Mouse (Mus musculus): ENCODE measurements around the gene Plcd1.

Gene Plcd1

DNA sequence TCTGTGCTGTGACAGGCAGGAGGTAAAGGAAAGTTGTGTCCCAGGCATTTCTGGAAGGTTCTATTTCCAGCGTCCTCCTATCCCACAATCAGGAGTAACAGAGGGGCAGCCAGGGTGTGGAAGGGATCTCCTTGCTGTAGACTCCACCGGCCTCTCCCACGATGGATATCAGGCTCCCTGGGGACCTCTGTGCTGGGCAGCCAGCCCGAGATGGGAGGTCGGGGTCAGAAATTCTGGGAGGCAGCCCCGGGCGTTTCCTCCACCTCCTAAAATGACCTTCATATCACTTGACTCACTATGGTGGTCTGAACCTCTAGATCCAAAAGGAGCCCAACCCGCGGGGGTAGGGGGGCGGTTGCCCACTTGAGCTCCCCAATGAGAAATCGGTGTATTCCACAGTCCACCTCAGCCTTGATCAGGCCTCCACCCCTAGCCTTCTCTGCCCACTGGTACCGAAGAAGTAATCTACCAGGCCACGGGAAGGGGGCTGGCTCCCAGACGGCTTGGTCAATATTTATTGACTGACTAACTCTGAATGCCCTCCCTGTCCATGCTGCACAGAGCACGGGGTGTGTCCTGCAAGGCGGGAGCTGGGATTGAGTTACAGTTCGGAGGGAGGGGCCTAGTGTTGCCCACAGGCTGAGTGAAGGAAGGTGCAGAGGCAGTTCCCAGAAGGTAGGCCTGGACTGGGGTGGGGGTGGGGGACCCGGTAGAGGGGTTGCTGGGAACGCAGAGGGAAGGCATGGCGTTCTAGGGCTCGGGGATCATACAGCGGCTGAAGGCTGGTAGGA is 41.0 kb downstream of the Plcd1 start, which contains the start of gene Vill:
Gene Vill (plus strand): TSS at position 625 of the 791 bp plus-strand sequence.
- DNase-seq: peak; percentile 77

DNA sequence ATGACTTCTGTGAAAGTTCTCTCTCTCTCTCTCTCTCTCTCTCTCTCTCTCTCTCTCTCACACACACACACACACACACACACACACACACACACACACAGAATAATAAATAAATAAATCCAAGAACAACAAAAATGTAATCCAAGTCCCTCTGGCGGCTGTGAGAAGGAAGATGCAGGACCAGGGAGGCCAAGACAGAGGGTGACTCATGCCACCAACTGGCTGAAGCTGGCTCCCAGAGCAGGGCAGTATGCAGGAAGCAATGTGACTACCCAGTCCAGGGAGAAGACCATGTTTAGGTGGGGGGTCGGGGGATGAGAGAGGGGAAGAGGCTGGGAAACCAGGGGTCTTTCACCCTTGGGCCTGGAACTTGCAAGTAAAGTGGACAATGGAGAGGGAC is 42.1 kb downstream of the Plcd1 start:
- DNase-seq: peak; percentile 35

DNA sequence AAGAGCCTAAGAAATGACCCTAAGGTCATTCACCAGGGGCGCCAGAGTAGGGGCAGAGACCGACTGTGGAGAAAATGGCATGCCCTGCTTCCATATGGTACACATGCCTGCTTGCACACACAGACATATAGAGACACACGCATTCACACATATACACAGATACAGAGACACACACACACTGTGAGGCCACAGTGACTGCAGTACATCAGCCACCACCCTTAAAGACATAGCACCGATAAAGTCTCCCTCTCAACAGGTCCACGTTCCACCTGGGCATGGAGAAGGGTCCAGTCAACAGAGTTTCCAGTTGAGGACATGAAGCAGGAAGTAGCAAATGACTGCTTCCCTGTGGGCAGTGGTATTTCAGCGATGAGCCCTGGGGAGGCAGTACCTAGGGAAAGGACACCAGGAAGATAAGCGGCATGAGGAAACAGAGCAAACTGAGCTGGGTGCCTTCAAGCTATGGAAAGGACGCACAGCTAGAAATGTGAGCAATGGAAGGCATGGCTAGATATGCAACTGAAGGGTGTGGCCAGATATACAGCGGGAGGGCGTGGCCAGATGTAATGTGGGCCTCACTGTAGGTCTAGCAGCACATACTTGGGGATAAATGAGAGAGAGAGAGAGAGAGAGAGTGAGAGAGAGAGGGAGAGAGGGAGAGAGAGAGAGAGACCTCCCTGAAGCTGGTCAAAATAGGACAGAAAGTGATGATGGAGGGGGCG is 45.0 kb downstream of the Plcd1 start:
- no peak for DNase-seq

DNA sequence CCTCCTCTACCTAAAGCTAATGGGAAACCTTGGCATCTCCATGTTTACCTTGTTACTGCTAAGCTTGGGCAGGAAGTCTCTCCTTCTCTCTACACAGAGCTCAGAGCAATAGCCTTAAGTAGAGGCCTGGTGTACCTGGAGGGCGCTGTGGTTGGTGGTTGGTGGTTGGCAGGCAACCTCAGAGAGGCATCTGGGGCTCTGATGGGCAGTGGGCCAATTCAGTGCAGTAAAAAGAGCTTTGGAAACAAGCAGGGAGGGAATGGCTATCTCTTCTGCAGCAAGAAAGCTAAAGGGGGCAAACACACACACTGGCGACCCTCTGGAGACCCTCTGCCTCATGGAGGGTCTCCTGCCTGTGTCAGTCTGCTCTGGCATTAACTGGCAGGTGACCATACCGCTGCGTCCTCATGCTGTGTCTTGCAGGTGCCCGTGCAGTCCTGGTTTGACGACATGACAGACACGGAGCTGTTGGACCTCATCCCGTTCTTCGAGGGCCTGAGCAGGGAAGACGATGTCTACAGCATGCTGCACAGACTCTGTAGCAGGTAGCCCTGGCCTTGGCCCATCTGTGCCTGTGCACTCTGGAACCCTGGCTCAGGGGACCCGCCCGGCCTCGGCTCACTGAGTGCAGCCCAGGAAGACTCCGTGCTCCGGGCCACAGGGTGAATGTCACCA is 53.1 kb downstream of the Plcd1 start:
- no peak for DNase-seq

DNA sequence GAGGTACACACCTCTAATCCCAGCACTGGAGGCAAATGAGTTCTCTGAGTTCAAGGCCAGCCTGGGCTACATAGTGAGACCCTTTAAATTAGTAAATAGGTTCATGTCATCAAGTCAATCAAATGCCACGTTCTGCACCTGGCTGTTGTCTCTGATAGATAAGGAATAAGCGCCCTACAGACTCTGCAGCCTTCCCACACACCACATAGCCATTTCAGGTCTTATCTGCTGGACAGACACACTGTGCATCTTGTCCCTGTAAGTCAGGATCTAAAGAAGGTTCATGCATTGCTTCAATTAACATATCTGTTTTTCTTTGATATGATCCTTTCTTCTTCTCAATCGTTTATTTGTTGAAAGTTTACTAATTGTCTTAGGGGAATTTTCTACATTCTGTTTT is 54.7 kb downstream of the Plcd1 start:
- no peak for DNase-seq

DNA sequence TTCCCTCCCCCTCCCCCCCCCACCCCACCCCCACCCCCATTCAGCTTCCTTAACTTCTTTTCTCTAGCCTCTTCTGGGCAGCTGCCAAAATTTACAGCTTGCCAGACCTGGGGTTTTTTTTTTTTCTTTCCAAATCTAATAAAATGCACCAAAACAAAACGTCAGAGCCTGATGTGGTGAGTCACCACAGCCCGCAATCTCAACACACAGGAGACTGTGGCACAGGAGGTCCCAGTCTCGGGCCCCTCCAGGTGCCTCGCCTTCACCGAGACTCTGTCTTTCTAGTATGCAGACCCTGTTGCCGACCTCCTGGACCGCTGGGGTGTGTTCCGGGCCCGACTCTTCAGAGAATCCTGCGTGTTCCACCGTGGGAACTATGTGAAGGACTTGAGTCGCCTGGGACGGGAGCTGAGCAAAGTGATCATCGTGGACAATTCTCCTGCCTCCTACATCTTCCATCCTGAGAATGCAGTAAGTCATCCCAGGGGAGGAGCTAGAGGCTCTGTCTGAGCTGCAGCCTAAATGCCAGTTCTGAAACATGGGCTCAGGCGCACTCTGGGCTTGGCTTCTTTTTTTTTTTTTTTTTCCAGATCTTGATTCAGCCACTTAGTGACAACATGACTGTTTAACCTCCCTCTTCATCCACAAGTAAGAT is 56.1 kb downstream of the Plcd1 start:
- DNase-seq: no peak

DNA sequence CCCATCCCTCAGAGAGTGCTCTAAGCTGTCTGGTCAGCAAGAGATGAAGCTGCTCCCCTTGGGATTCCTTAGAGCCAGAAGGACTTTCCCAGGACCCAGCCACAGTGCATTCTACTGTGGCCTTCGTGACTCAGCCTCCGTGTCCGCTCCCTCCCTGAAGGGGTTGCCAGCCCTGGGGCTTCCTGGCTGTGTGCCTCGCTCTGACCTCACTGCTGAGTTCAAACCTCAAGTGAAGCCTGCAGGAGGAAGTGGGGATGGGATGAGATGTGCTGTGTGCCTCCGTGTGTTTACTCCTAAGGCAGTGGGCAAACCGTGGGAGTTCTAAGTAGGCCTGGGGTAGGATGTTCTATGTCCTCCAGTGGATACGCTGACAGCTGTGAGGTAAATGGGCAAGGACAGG is 57.5 kb downstream of the Plcd1 start:
- DNase-seq: peak; percentile 68

DNA sequence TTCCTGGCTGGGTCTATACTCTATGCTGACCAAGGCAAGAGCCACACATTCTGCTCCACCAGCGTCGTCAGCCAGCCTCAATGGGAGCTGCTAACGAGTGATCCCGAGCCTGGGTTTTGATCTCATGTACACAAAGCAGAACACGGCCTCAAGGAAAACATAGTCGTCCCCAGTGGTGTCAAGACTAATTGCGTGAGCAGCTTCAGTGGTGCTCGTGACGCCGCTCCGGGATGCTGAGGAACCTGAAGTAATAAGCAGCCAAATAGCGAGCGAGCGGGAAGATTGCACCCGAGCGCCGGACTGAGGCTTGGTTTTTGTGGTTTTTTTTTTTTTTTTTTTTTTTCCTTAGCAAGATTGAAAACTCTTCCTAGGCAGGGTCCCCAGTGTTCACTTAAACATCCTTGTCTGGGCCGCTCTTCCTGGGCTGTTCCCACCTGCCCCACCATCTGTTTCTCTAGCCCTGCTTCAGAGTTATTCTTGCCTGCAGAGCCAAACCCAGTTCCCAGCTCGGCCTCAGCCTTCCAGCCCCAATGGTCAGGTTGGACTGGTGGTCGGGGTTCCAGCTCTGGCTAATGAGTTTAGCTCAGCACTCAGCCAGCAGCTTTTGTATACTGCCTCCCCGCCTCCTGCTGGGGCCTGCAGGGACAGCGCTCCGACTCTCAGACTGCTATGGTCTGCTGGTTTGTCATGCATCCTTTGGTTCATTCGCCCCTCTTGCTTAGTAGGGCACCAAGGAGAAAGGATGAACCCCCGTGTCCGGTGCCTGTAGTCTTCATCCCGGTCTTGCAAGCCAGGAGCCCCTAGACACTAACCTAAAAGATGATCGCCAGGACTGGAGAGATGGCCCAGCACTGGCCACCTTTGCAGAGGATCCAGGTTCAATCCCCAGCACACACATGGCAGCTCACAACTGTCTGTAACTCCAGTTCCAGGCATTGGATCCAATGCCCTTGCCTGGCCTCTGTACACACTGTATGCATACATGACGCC is 58.3 kb downstream of the Plcd1 start:
- no peak for DNase-seq

DNA sequence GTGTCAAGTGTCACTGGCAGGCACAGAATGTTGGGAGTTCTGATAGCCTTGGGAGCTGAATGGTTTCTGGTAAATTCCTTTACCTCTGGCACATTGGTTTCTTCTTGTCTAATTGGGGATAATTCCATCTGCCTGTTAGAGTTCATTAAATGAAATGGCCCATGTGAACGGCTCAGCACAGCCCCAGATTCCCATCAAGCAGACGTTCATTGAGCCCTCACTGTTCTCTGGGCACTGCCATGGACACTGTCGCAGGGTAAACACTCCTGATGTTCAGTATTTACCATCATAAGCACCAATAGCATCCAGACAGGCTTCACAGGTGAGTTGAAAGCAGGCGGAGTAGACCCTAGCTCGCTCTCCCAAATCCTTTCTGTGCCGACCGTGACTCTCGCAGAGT is 59.2 kb downstream of the Plcd1 start:
- no peak for DNase-seq

DNA sequence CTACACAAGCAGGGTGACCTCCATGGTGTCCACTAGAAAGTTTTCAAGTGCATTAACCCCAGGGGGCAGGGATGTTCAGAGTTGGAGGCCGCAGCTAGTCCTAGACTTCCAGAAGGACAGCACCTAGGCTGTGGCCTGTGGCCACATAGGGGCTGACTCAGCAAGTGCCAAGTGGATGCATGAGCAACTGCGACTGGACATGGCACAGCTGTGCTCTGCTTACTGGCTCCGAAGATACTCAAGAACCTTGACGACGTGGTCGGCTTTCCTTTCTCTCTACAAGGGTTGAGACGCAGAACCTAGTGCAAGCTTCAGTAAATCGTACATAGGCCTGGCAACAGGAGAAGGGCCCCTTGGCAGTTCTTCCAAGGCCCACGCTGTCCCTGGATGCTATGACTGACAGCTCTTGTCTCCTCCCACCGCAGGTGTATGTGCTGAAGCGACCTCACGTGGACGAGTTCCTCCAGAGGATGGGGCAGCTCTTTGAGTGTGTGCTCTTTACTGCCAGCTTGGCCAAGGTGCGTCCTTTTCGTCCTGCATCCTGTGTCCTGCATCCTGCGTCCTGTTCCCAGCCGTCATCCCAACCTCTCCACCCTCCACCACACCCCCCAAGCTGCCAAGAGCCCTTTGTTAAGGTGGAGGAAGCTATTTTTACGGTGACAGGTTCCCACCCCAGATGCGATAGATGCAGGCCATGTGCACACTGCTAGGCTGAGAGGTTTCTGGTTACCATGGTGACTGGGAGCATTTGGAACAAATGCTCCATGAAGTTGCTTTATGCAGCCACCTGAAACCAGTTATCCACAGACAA is 60.0 kb downstream of the Plcd1 start:
- no peak for DNase-seq

DNA sequence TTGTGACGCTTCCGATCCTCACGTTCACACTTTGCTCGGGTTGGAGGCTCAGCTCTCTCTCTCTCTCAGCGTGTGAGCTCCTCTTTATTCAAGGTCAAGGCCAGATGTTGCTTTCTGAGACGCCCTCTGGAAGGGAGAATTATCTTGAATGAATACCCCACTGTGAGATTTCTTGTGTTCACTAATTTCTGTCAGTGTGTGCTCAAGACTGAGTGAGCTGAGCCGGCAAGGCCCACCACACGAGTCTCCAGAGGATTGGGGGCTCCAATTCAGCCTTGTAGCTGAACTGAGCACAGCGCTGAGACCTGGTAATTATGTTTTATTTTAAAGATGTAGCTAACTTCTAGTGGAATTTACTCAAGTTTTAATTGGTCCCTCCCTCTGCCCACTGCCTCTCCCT is 60.8 kb downstream of the Plcd1 start:
- no peak for DNase-seq

DNA sequence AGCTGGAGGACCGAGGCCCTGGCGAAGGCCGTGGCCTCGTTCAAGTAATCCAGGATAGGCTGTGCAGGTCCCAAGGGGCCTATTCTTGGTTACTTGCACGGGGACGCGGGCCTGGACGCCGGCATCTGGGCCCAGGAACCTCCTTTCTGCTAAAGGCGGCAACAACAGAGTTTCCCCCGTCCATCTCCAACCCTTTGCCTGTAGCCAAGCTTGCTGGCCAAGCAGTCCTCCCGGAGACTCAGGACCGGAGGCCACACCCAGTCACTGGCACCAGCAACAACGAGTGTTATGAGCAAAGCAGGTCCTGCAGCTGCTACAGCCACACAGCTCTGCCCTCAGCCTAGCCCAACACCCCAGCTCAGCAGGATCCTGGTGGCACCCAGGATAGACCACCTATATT is 61.5 kb downstream of the Plcd1 start:
- peak; percentile 49 for DNase-seq

DNA sequence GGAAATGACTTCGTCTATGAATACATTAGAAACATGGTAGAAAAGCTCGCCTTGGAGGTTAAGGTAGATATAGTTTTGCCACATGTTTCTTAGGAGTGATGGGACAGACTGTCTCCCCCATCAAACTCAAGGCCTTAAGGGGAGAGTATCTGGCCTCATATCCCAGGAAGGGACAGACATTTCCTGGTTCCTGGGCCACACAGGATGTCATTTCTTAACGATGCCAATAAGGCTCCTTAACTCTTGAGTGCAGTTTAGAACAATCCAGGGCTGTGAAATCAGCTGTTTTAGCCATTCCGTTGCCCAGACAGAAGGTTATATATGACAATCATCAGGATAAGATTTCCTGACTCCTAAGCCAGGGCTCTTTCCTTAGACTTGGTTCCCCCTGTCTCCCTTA is 62.3 kb downstream of the Plcd1 start:
- DNase-seq: no peak

DNA sequence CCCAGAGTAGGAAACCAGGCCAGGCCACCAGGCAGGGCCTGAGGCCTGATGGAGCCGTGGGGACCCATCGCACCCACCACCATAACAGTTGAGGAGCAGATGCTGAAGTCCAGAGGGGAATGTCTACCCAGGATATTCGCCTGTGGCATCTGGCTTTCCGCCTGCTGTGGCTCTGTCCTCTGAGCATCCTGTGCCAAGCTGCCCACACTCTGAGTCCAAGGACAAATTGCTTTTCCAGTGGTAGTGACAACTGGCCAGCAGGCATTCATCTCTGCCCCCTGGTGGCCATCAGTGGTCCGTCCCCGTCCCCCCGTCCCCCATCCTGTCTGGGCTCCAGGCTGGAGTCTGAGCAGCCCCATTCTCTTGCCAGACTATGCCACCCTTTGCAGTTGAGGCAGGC is 63.7 kb downstream of the Plcd1 start:
- DNase-seq: peak; percentile 81

DNA sequence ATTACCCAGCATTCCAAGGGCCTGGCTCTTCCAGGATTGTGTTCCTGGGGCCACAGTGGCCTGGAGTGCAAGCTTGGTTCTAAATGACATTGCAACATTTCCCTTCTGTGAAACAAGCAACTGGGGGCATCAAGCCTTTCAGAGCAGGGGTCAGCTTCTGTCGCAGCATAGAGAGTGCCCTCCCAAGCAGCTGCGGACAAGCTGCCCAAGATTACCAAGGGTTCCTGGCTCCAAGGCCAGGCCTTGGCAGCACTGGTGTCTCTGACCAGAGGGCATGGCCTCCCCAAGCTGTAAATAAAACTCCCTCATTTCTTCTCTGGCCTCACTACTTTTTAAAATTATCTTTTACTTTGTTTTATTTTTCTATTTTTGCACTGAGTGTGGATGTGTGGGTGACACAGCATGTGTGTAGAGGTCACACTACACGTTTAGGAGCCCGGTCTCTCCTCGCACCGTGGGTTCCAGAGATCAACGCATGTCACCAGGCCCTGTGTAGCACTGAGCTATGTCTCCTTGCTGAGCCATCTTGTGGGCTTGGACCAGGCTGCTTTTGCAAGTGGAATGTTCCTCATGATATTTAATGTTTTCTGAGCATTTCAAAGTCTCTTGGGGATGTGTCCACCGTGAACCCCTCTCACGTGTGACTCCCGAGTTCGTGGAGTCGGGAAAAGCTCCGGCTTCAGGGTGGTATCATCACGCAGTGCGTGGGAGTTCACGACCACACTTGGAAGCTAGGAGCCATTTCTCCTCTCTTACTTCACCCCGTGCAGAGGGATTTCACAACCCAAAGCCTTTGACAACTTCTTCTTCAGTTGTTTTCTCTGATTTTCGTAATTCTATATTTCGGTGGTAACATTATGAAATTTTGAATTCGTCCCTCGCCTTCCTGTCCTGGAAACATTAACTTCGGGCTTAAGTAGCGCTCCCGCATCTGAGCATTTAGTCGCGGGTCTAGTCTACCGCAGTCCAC is 64.8 kb downstream of the Plcd1 start:
- DNase-seq: no peak

DNA sequence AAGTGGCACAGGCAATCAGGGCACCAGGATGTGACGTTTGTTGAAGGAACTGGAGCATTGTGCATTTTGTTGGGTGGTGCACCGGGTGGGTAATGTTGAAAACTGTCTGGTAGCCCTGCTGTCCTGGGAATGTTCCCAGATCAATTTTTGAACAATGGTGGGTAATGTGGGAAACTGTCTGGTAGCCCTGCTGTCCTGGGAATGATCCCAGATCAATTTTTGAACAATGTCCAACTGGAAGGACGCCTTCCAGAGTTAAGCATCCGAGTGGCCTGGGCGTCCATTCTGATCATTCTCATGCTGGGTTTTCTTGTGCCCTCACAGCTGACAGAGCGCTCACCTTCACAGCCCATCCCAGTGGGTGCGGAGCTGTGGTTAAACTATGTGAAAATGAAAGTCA is 66.0 kb downstream of the Plcd1 start:
- no peak for DNase-seq

DNA sequence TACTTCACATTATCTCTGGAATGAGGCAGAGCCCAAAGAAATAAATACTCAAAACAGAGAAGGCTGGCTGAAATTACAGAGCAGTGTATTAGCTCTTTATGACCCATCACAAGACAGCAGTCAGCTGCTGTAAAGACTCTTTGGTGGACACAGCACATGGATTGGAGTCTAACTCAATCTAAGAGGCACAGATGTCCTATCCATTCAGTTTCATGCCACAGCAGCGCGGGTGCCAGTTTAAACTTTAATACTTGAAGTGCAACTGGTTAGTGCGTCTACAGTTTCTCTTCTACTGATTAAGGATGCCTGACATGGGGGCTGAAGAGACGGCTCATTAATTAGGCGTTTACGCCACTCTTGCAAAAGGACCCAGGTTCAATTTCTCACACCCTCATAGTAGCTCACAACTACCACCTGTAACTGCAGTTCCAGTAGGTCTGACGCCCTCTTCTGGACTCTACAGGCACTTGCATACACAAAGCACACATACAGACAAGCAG is 67.4 kb downstream of the Plcd1 start:
- DNase-seq: peak; percentile 72

DNA sequence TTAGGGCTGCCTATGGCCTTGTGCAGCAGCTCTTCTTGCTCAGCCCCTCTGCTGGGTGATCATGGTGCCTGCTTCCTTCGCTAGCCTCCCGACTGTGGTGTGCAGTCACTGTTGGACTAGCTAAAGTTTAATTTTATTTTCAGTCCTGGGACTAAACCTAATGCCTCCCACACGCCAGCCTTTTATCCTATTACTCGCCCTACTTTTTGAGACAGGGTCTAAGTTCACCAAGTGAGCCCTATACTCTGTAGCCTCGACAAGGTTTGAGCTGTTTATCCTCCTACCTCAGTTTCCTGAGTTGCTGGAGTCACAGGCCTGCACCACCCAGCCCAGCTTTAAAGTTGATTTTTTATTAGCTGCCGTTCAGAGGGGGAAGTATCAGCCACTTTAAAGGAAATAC is 68.0 kb downstream of the Plcd1 start:
- peak; percentile 58 for DNase-seq

DNA sequence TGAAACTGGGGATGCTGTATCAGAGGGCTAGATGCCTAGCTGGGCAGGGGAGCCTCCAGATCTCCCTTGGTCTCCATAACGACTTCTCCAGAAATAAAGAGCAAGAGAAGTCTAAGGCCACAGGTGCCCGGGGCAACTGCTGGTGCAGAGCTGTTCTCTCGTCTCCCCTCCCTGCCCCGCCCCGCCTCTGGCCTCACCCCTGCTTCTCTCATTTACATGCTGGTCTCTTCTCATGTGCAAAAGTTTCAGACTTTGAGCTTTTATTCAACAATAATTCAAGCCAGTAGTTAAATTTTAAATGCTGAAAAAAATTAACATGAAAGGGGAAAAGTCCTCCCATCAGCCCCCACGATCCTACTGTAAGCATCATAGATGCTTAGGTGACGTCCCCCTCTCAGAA is 71.6 kb downstream of the Plcd1 start:
- DNase-seq: peak; percentile 65
